Mouse (Mus musculus): ENCODE results near the gene Uhrf1bp1l.
"Not testable (repeated sequence)": the region's sequence is repeated elsewhere in the genome, so short reads cannot be mapped to it uniquely, and the experiment has no call there.

Uhrf1bp1l gene

GRCm38 (mm10) chr10:89744871-89745665 lies at the start of gene Uhrf1bp1l:
TSS of gene Uhrf1bp1l (plus strand) at chr10:89744991.
- peak; percentile 93 for DNase-seq

- peak; percentile 7 to 10 for DNase-seq
Measured at GRCm38 (mm10) chr10:89695194-89695911, 49.4 kb upstream of the Uhrf1bp1l start.

- DNase-seq: not testable (repeated sequence)
Measured at GRCm38 (mm10) chr10:89696270-89696669, 48.5 kb upstream of the Uhrf1bp1l start.

DNA sequence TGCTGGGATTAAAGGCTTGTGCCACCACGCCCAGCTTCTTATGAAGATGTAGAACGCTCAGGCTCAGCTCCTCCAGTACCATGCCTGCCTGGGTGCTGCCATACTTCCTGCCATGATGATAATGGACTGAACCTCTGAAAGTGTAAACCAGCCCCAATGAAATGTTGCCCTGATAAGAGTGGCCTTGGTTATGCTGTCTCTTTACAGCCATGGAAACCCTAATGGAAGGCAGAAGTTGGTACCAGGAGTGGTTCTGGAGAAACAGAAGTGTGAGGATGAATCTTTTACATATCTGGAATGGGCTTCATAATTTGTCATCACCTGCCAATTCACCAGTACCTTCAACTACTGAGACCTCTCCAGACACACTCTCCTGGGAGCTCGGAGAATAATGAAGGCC lies 46.8 kb upstream of the Uhrf1bp1l start:
- DNase-seq: no peak

GRCm38 (mm10) chr10:89703042-89703441 lies 41.7 kb upstream of the Uhrf1bp1l start:
- no peak for DNase-seq

- no peak for DNase-seq
Measured at GRCm38 (mm10) chr10:89707397-89707796, 37.4 kb upstream of the Uhrf1bp1l start.

DNA sequence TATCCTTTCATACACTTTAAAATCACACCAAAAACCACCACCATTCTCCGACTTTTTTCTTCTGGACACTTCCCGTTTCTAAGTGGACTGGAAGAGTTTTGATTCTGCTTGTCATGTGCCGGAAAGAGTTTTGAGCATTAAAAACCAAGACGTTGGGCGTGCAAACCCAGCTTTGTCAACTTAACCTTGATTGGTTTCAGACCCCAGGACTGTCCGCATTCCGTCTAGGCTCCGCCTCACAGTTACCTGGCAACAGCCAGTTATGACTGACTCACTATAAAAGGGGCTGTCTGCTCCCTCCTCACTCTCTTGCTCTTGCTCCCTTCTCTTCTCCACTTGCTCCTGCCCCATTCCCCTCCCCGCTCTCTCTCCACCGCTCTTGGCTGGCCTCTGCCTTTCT lies 36.1 kb upstream of the Uhrf1bp1l start:
- DNase-seq: no peak

GRCm38 (mm10) chr10:89714910-89715309 lies 29.9 kb upstream of the Uhrf1bp1l start:
- no peak for DNase-seq

GRCm38 (mm10) chr10:89720252-89720651 lies 24.5 kb upstream of the Uhrf1bp1l start:
- no peak for DNase-seq

DNA sequence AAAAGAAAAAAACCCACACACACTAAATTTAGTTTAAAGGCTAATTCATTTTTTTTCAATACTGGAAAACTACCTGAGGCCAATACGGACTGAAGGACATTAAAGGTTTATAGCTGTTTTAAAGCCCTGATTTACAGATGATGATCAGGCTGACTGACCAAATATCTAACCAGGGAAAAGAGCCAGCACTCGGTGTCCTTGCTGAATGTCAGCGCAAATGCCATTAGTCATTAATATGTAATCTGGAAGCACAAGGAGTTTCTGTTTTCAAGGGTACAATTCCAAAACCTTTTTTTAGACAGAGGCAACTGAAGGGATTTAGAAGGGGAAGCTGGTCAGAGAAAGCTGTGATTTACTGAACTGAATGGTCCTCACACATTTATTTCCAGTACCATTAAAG lies 24.0 kb upstream of the Uhrf1bp1l start:
- DNase-seq: no peak

- DNase-seq: no peak
Measured at GRCm38 (mm10) chr10:89722247-89723195, 22.3 kb upstream of the Uhrf1bp1l start.

DNA sequence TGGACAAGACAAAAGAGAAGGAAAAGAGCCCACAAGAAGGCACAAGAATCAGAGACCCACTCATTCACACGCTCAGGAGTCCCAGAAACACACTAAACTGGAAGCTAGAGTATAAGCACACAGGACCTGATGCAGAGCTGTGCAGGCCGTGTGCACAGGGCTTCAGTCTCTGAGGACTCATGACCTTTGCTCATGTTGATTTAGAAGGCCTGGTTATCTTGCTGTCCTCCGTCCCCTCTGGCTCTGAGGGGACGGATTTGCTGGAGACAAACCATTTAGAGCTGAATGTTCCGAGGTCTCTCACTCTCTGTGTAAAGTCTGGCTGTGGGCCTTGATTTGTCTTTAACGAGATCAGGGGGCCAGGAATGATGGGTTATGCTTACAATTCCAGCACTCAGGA lies 14.4 kb upstream of the Uhrf1bp1l start:
- no peak for DNase-seq

GRCm38 (mm10) chr10:89731341-89731740 lies 13.4 kb upstream of the Uhrf1bp1l start:
- no peak for DNase-seq

- peak; percentile 95 to 96 for DNase-seq
Measured at GRCm38 (mm10) chr10:89732001-89732794, 12.6 kb upstream of the Uhrf1bp1l start, which contains the start of gene Actr6. TSS of gene Actr6 (minus strand) at chr10:89732295.

DNA sequence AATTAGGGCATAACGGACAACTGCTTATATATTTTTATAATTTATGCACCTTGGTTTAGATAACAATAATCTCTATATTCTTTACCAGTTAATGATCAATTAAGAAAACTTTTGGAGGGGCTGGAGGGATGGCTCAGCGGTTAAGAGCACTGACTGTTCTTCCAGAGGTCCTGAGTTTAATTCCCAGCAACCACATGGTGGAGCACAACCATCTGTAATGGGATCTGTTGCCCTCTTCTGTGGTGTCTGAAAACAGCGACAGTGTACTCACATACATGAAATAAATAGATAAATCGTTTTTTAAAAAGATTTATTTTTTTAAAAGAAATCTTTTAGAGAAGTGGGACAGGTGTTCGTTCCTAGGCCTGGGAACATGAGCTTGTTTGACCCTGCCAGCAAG lies 7.7 kb upstream of the Uhrf1bp1l start:
- no peak for DNase-seq

GRCm38 (mm10) chr10:89737887-89738286 lies 6.9 kb upstream of the Uhrf1bp1l start:
- no peak for DNase-seq

- DNase-seq: no peak
Measured at GRCm38 (mm10) chr10:89738395-89738794, 6.4 kb upstream of the Uhrf1bp1l start.

- no peak for DNase-seq
Measured at GRCm38 (mm10) chr10:89739703-89740102, 5.1 kb upstream of the Uhrf1bp1l start.

GRCm38 (mm10) chr10:89740995-89741394 lies 3.8 kb upstream of the Uhrf1bp1l start:
- DNase-seq: peak; percentile 34 to 37

GRCm38 (mm10) chr10:89743266-89743665 lies 1.5 kb upstream of the Uhrf1bp1l start:
- DNase-seq: no peak

- DNase-seq: peak; percentile 28 to 32
Measured at GRCm38 (mm10) chr10:89744341-89744740, 450 bp upstream of the Uhrf1bp1l start.

DNA sequence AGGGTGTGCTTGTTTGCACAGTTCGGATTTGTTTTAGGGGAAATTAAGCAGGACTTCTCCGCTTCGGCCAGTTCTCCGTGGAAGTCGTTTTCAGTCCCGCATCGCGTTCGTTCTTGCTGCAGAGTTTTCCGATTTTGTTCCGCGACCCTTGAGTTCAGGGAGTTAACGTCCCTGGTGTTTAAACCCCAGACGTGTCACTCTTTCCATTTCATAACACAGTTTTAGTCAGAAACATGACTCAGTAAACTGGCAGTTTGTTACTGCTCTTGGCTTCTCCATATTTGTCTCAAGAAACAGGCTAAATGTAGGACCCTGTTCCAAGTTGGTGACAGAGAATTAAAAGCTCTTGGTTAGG lies 852 bp downstream of the Uhrf1bp1l start:
- no peak for DNase-seq

All from B cell, adult 2 months (primary cell).